Mouse (Mus musculus) thymus, adult 2 months (tissue): ENCODE results near the gene Gm11011.

Experiments used
- CTCF ChIP-seq: fragments of 200-500 bp; IDR thresholded peaks from 2 replicates; pipeline ENCODE4 v1.5.1; 2012; ENCODE audit warnings: mild to moderate bottlenecking, control low read depth, low read length, moderate library complexity, borderline replicate concordance; ENCODE audit not compliant: control insufficient read depth, poor library complexity, insufficient read depth; ENCODE audit errors: extremely low read depth
- POLR2A ChIP-seq: fragments of 200-500 bp; IDR thresholded peaks from 2 replicates; pipeline ENCODE4 v1.6.1; 2012; ENCODE audit warnings: mild to moderate bottlenecking, low read length, control low read depth, moderate library complexity; ENCODE audit not compliant: control insufficient read depth, poor library complexity, insufficient read depth; ENCODE audit errors: extremely low read depth

DNA sequence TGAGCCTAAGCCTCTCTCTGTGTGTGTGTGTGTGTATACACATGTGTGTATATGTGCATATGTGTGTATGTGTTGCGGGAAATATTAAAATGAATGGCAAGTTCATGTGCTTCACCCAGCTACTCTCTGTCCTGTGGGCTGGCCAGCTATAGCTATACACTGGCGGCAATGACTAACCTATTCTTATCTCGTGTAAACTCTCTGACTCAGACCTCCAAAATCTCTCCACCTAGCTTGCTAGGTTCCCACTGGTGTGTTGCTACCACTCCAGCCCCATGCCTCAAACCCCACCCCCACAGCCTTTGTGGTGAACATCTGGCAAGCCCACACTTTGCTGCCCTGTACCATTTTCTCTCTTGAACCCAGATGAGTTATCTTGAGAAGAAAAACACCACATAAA lies 857 bp downstream of the Gm11011 start:
- TF ChIP-seq CTCF = no peak
- TF ChIP-seq POLR2A = no peak
